Mouse (Mus musculus): Measurements from ENCODE around the gene Pla2g4a.

DNA sequence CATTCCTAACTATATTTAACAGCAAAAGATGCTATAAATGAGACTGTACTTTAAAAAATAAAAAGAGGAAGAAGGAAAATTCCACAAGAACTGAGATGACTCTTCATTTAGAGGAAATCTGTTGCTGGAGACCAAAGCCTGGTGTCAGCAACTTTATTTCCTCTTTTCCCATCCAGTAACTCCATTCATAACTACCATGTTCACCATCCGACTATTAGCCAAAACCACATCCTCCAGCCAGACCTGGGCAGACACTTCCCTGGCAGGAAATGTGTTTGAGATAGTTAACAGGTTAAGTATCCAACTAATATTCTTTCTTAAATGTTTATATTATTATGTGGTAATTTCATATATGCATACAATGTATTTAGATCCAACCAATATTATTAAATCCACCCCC, 20.8 kb downstream of the Pla2g4a start:
- TF ChIP-seq CTCF (IDR thresholded peaks at IDR 0.05; ENCODE audit: control insufficient read depth, insufficient read depth, insufficient replicate concordance, low read depth, low read length), result no peak
- TF ChIP-seq POLR2A (IDR thresholded peaks at IDR 0.05; ENCODE audit: control insufficient read depth, low read depth, low read length), result no peak
